Mouse (Mus musculus) stomach, postnatal 0 days (tissue): ENCODE data around the gene Rhobtb1.

Experiments
- CTCF ChIP-seq: IDR thresholded peaks from 2 replicates; pipeline ENCODE4 v1.5.1; 2016; ENCODE audit warnings: antibody characterized with exemption, low read depth, mild to moderate bottlenecking, moderate library complexity
- EP300 ChIP-seq: optimal IDR thresholded peaks from 2 replicates; pipeline ENCODE3; 2016; ENCODE audit warnings: antibody characterized with exemption

DNA sequence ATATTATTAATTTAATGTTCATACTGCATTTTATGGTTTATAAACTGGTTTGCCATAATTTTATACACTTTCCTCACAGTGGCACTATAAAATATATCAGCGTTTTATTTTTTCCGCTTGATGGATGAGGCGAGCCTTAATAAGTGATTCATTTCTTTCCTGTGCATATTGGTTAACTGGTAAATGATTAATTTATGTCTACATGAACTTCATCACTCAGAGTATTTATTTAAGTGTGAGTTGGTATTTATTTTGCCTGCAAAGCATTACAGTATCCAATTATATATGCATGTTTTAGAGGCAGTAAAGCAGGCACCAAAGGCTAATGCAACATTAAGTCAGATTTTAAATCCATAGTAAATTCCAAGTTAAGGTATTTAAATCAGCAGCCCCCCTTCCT lies 14.6 kb downstream of the Rhobtb1 start:
- TF ChIP-seq CTCF, result no peak
- no peak for TF ChIP-seq EP300
